Mouse (Mus musculus) liver, postnatal 0 days (tissue): Measurements from ENCODE around the gene Rars. TPM values are rescaled to one million over a fixed set of nuclear protein-coding genes. Genes with fewer than 3 reads are reported as not detected.

ENCODE experiments used
- ATAC-seq: fragments of 200-750 bp; cut with Nextera tagmentation; 2 replicates; pipeline ENCODE4 v1.8.0; 2017; ENCODE audit warnings: mild to moderate bottlenecking, moderate library complexity
- DNase-seq: peaks from one replicate; pipeline ENCODE4 v3.0.0-alpha.2; 2016
- H3K27ac ChIP-seq: fragments of 300-500 bp; sonication (generic); 2 replicates; pipeline ENCODE4 v1.5.1; 2014; ENCODE audit warnings: antibody characterized with exemption, moderate library complexity, mild to moderate bottlenecking, low read depth
- H3K27me3 ChIP-seq: fragments of 300-500 bp; sonication (generic); 2 replicates; pipeline ENCODE4 v1.6.1; 2014; ENCODE audit warnings: low read length, control low read depth, mixed read lengths; ENCODE audit not compliant: insufficient read depth
- H3K36me3 ChIP-seq: fragments of 300-500 bp; sonication (generic); replicated peaks from 2 replicates; pipeline ENCODE4 v1.6.1; 2014; ENCODE audit warnings: mild to moderate bottlenecking, control low read depth, low read length, moderate library complexity, mixed read lengths; ENCODE audit not compliant: insufficient read depth
- H3K4me1 ChIP-seq: fragments of 300-500 bp; sonication (generic); 2 replicates; pipeline ENCODE4 v1.6.1; 2014; ENCODE audit warnings: antibody characterized with exemption, mild to moderate bottlenecking, control low read depth; ENCODE audit not compliant: insufficient read depth
- H3K4me2 ChIP-seq: fragments of 300-500 bp; sonication (generic); 2 replicates; pipeline ENCODE4 v1.6.1; 2014; ENCODE audit warnings: low read depth, mild to moderate bottlenecking, low read length, moderate library complexity, mixed read lengths
- H3K4me3 ChIP-seq: fragments of 300-500 bp; sonication (generic); 2 replicates; pipeline ENCODE4 v1.5.1; 2014; ENCODE audit warnings: low read depth, low read length
- H3K9ac ChIP-seq: fragments of 300-500 bp; sonication (generic); replicated peaks from 2 replicates; pipeline ENCODE4 v1.6.1; 2014; ENCODE audit warnings: mild to moderate bottlenecking, moderate library complexity
- H3K9me3 ChIP-seq: fragments of 300-500 bp; sonication (generic); 2 replicates; pipeline ENCODE4 v1.6.1; 2016; ENCODE audit warnings: mild to moderate bottlenecking, control low read depth, low read length, mixed read lengths
- CTCF ChIP-seq: sonication (generic); IDR thresholded peaks from 2 replicates; pipeline ENCODE4 v1.5.1; 2016; ENCODE audit warnings: antibody characterized with exemption, low read depth
- EP300 ChIP-seq: IDR thresholded peaks from 2 replicates; pipeline ENCODE4 v1.6.1; 2016; ENCODE audit warnings: antibody characterized with exemption, low read depth, mild to moderate bottlenecking
- WGBS: fragments of 180-500 bp; shearing (Covaris S2); extraction: QIAGEN DNeasy Blood & Tissue Kit; methylation state at CpG from one replicate; pipeline ENCODE4 v1.1.7; 2014; ENCODE audit not compliant: insufficient replicate concordance; 5-methylcytosine and 5-hydroxymethylcytosine counted together
- polyA plus RNA-seq: library from polyadenylated mRNA; unstranded; fragments of >200 nt; fragmentation: Nextera tagmentation; extraction: Ambion mirVana; gene quantifications from 2 replicates; pipeline ENCODE4 v1.2.1, GENCODE M21; 2015

Gene Rars
- polyA plus RNA-seq, 1 experiment from 2014 or later = 28.3 TPM

DNA sequence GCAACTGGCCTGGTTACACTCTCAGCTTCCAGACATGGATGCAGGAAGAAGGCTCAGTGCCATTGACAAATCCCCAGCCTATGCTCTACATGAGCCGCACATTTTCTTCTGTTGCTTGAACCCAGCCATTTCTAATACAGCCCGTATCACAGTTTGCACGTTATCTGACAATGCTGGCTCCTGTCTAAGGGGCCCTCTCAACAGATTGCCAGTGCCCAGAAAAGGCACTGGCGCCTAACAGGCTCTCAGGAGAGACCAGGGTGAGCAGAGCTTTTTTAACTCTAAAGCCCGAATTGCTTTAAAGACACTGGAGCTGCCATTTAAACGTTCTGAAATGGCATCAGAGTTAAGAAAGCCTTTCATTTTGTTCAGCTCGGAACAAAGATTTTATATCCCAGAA, 31.8 kb upstream of the Rars start:
- WGBS = 63% methylated on average over 7 of the region's 7 CpGs
- H3K27me3 ChIP-seq = no peaks in the 10 kb centered on the region
- H3K9me3 ChIP-seq = no peaks in the 10 kb centered on the region
- ATAC-seq = no peak
- no peak overlapping the region for H3K4me3 ChIP-seq
- TF ChIP-seq EP300 (no peak), CTCF (no peak)
- H3K4me1 ChIP-seq = no peaks in the 10 kb centered on the region
- H3K27ac ChIP-seq = no peak overlapping the region
- H3K9ac ChIP-seq = no peak overlapping the region
- peaks cover 6% of the 10 kb centered on the region; the same call in 1 of the 2 replicates for H3K36me3 ChIP-seq
- DNase-seq = no peak
- no peak overlapping the region for H3K4me2 ChIP-seq

DNA sequence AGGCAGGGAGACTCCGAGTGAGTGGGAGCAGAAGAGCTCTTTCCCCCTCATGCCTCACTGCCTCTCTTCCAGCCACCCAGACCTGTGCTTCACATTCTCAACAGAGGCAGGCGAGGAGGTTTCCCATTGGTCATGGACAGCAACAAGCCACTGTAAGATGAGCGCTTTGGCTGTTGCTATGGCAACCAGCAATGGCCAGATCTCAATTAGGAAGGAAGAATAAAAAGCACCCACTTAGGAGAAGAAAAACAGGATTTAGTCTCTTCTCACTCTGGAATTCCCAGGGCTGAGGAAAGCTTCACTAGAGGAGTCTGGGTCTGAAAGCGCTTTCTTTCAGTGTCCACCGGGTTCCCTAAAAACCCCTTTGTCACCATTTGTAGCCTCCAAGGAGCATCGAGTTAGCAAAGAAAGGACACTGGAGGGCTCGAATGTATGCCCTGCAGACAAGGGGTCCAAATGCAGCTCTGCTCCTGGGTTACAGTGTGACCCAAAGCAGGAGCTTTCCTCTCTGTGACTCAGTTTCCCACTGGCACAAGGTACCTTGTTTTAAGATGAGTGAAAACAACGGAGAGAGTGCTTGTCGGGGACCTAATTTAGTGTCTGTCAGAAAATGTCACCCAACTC, 30.8 kb upstream of the Rars start:
- Histone ChIP-seq H3K27ac (no peak overlapping the region), H3K4me3 (no peak overlapping the region), H3K36me3 (peaks cover 3% of the 10 kb centered on the region; the same call in 1 of the 2 replicates), H3K9me3 (no peaks in the 10 kb centered on the region), H3K4me2 (no peak overlapping the region), H3K4me1 (no peaks in the 10 kb centered on the region), H3K27me3 (no peaks in the 10 kb centered on the region), H3K9ac (no peak overlapping the region)
- no peak for DNase-seq
- no peak for ATAC-seq
- TF ChIP-seq EP300 = no peak
- no peak for TF ChIP-seq CTCF
- 53% methylated on average over 9 of the region's 9 CpGs for WGBS

DNA sequence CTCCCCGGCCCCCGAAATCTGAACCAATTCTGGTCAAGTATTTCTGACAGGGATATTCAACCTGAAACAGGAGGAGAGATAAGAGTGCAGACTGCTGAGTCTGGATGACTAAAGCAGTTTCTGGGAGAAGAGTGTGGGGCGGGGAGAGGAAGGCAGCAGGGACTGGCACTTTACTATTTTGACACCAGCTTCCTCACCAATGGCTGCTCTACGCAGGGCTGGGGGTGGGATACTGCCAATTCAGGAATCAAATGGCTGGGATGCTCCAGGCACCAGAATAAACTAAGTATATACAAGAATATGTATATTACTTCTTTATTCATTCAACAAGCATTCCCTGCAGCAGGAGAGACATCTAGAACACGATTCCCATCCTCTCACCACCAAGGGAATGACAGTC, 29.3 kb upstream of the Rars start:
- H3K36me3 ChIP-seq = 0 out of 2 replicates have a peak, but pooled peaks cover 3% of the 10 kb centered on the region
- H3K4me2 ChIP-seq = no peak overlapping the region
- H3K4me1 ChIP-seq = no peaks in the 10 kb centered on the region
- no peak for TF ChIP-seq CTCF
- TF ChIP-seq EP300 = no peak
- no peak overlapping the region for H3K27ac ChIP-seq
- H3K9ac ChIP-seq = no peak overlapping the region
- no peak for DNase-seq
- H3K4me3 ChIP-seq = no peak overlapping the region
- ATAC-seq = no peak
- no peaks in the 10 kb centered on the region for H3K9me3 ChIP-seq
- whole genome bisulfite sequencing = 70% methylated on average over 5 of the region's 5 CpGs
- no peaks in the 10 kb centered on the region for H3K27me3 ChIP-seq

DNA sequence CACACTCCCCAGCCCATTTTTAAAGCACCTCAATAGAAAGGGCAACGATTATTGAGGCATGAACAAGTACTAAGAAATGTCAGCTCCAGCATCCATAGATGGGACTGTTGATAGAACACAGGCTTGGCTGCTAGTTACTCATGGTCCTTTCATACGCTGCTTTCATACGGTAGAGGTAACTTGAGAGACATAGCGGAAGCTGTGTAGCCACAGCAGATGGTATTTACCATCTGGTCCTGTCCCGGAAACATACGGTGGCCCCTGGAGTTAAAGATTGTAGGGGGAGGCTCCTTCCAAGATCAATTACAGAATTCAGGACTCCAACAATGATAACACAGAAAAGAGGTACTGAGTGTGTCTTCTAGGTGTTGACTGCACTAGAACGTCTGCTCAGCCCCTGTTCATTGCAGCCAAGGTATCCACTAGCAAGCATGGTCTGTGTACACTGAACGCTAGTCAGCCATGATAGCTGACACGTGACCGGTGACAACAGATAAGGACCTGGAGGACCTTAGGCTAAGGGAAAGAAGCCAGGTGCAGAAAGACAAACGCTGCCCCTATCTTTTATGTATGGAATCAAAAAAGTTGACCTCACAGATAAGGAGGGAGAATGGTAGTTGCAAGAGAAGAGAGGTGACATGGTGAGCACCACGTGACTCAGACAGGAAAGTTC, 23.2 kb upstream of the Rars start:
- no peaks in the 10 kb centered on the region for H3K4me1 ChIP-seq
- no peak for ATAC-seq
- DNase-seq = no peak
- no peak overlapping the region for H3K9ac ChIP-seq
- H3K27ac ChIP-seq = no peak overlapping the region
- H3K36me3 ChIP-seq = peaks cover 9% of the 10 kb centered on the region
- H3K4me2 ChIP-seq = no peak overlapping the region
- no peaks in the 10 kb centered on the region for H3K27me3 ChIP-seq
- H3K4me3 ChIP-seq = no peak overlapping the region
- TF ChIP-seq EP300 (no peak), CTCF (no peak)
- no peaks in the 10 kb centered on the region for H3K9me3 ChIP-seq
- 65% methylated on average over 12 of the region's 12 CpGs for WGBS

DNA sequence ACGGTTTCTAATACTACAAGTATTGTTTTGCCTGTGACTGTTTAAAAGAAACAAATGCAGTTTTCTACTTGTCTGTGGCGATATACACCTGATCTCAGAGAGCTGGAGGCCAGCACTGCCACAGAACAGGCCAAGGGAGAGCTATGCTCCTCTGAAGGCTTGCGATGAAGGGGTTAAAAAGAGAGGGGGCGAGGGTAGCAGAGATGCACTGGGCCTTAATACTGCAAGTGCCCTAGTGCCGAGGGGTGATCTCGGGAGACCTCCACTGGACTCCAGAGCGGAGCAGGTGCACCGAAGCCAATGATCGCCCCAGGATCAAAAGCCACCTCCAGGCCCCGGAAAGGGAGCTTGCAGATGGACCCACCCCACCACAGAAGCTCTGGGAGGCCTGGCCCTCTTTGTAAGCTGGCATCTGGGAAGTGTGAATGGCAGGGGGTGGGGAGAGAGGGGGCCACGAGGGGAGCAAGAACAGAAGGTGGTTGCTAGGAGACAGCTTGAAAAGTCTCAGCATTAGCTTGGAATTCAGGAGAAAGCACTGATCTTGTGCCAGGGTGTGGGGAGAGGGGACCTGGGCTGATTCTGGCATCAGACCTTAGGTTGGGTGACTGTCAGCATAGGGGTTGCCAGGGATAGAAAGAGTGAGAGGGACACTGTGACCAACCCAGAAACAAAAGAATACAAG, 22.2 kb upstream of the Rars start:
- no peak overlapping the region for H3K27ac ChIP-seq
- H3K36me3 ChIP-seq = peaks cover 14% of the 10 kb centered on the region
- no peaks in the 10 kb centered on the region for H3K4me1 ChIP-seq
- no peak overlapping the region for H3K9ac ChIP-seq
- DNase-seq (no peak), ATAC-seq (no peak)
- TF ChIP-seq EP300 (no peak), CTCF (no peak)
- no peaks in the 10 kb centered on the region for H3K9me3 ChIP-seq
- whole genome bisulfite sequencing = 67% methylated on average over 11 of the region's 11 CpGs
- H3K4me2 ChIP-seq = no peak overlapping the region
- H3K27me3 ChIP-seq = no peaks in the 10 kb centered on the region
- no peak overlapping the region for H3K4me3 ChIP-seq

DNA sequence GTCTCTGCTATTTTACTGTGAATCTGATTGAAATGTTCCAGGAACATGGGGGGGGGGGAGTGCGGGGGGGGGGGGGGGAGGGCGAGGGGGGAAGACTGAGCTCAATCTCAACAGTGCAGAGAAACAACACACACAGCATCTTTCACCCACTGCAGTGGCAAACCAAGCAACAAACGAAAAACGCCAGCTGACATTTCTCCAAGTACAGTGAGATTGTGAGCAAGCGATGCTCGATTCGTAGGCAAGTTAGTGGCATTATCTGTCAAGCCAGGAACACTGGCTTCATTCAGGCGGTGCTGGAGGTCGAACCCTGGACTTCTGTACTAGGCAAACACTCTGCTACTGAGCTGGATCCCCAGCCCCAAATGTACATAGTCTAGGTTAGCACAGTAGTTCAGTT, 21.3 kb upstream of the Rars start:
- Histone ChIP-seq H3K27ac (no peak overlapping the region), H3K4me3 (no peak overlapping the region), H3K4me1 (no peaks in the 10 kb centered on the region), H3K36me3 (peaks cover 14% of the 10 kb centered on the region), H3K9ac (no peak overlapping the region), H3K9me3 (no peaks in the 10 kb centered on the region), H3K27me3 (no peaks in the 10 kb centered on the region), H3K4me2 (no peak overlapping the region)
- ATAC-seq = no peak
- TF ChIP-seq CTCF = no peak
- TF ChIP-seq EP300 = no peak
- WGBS = 71% methylated on average over 7 of the region's 9 CpGs
- no peak for DNase-seq
